Mouse (Mus musculus) layer of hippocampus, adult 18-20 months (tissue): ENCODE results near the gene Dgkh. TPM values are rescaled to one million over a fixed set of nuclear protein-coding genes. Genes with fewer than 3 reads are reported as not detected.

Experiments used
- total RNA-seq, 2 experiments: library from RNA; stranded (reverse); gene quantifications; 2 replicates each; pipeline ENCODE4 v1.2.3; 2021

The Dgkh gene
- total RNA-seq, 2 experiments from 2014 or later = 92.0 to 95.8 TPM

Other genes with a start within 250 kb of the Dgkh start
- 100 to 1,000 TPM; 183 to 188 TPM for gene Akap11, start 196.0 kb downstream of the Dgkh start, total RNA-seq
- 10 to 100 TPM; 29.1 to 31.7 TPM for gene Vwa8, start 116.3 kb upstream of the Dgkh start, total RNA-seq